Mouse (Mus musculus): ENCODE data around the gene Epha8. TPM values are rescaled to one million over a fixed set of nuclear protein-coding genes. Genes with fewer than 3 reads are reported as not detected.

Gene Epha8
- 2.2 and 2.8 TPM in 2 replicates for polyA plus RNA-seq (2016; fragmentation: Nextera tagmentation; extraction: Ambion mirVana)

- Histone ChIP-seq H3K9ac (peak within 1 kb of the TSS; percentile 62), H3K27ac (no peak within 1 kb of the TSS), H3K4me2 (replicated peaks) (peak within 1 kb of the TSS; percentile 93), H3K9me3 (replicated peaks) (no peaks in the 10 kb centered on the region), H3K4me1 (peaks cover 22% of the 10 kb centered on the region), H3K36me3 (no peaks in the 10 kb centered on the region), H3K27me3 (peaks cover 90% of the 10 kb centered on the region), H3K4me3 (peak within 1 kb of the TSS; percentile 50)
- 1% methylated on average over 50 of the region's 75 CpGs for WGBS
- 0 out of 2 replicates have a peak, but pooled peaks have one; percentile 58 for ATAC-seq (ENCODE audit: low FRiP score)
Observed at GRCm38 (mm10) chr4:136956751-136957446, at the start of gene Epha8. TSS of gene Epha8 (minus strand) at chr4:136956816.

- WGBS: 94% methylated on average over 3 of the region's 3 CpGs
- ATAC-seq (ENCODE audit: low FRiP score): no peak
- Histone ChIP-seq H3K27ac (no peak overlapping the region), H3K9ac (no peak overlapping the region), H3K27me3 (no peaks in the 10 kb centered on the region), H3K9me3 (replicated peaks) (no peaks in the 10 kb centered on the region), H3K4me3 (no peak overlapping the region), H3K4me2 (replicated peaks) (no peak overlapping the region), H3K36me3 (0 out of 2 replicates have a peak, but pooled peaks cover 5% of the 10 kb centered on the region), H3K4me1 (peaks cover 10% of the 10 kb centered on the region; the same call in 1 of the 2 replicates)
Observed at GRCm38 (mm10) chr4:137001825-137002224, 45.2 kb upstream of the Epha8 start.

- ATAC-seq (ENCODE audit: low FRiP score): no peak
- Histone ChIP-seq H3K9ac (no peak overlapping the region), H3K27me3 (no peaks in the 10 kb centered on the region), H3K9me3 (replicated peaks) (no peaks in the 10 kb centered on the region), H3K4me2 (replicated peaks) (no peak overlapping the region), H3K4me3 (no peak overlapping the region), H3K27ac (no peak overlapping the region), H3K36me3 (peaks cover 7% of the 10 kb centered on the region; the same call in 1 of the 2 replicates), H3K4me1 (peaks cover 10% of the 10 kb centered on the region; the same call in 1 of the 2 replicates)
- 83% methylated on average over 7 of the region's 7 CpGs for WGBS
Observed at GRCm38 (mm10) chr4:137001020-137001419, 44.4 kb upstream of the Epha8 start.

- no peak for ATAC-seq (ENCODE audit: low FRiP score)
- Histone ChIP-seq H3K9ac (no peak overlapping the region), H3K9me3 (replicated peaks) (no peaks in the 10 kb centered on the region), H3K4me1 (no peaks in the 10 kb centered on the region), H3K4me3 (no peak overlapping the region), H3K27me3 (no peaks in the 10 kb centered on the region), H3K4me2 (replicated peaks) (no peak overlapping the region), H3K27ac (no peak overlapping the region), H3K36me3 (peaks cover 28% of the 10 kb centered on the region)
- WGBS: 83% methylated on average over 7 of the region's 7 CpGs
Observed at GRCm38 (mm10) chr4:136998371-136998770, 41.8 kb upstream of the Epha8 start.

GRCm38 (mm10) chr4:136997723-136998345 lies 41.2 kb upstream of the Epha8 start:
- 91% methylated on average over 12 of the region's 12 CpGs for WGBS
- no peak overlapping the region for H3K9ac ChIP-seq
- ATAC-seq (ENCODE audit: low FRiP score): no peak
- no peak overlapping the region for H3K27ac ChIP-seq
- no peak overlapping the region for H3K4me3 ChIP-seq
- no peaks in the 10 kb centered on the region for H3K27me3 ChIP-seq
- no peaks in the 10 kb centered on the region for H3K9me3 ChIP-seq (replicated peaks)
- H3K4me2 ChIP-seq (replicated peaks): no peak overlapping the region
- H3K36me3 ChIP-seq: peaks cover 28% of the 10 kb centered on the region
- H3K4me1 ChIP-seq: no peaks in the 10 kb centered on the region

- WGBS: 77% methylated on average over 7 of the region's 7 CpGs
- H3K36me3 ChIP-seq: peaks cover 28% of the 10 kb centered on the region
- no peak overlapping the region for H3K4me2 ChIP-seq (replicated peaks)
- H3K4me3 ChIP-seq: no peak overlapping the region
- H3K4me1 ChIP-seq: no peaks in the 10 kb centered on the region
- H3K9me3 ChIP-seq (replicated peaks): no peaks in the 10 kb centered on the region
- H3K9ac ChIP-seq: no peak overlapping the region
- H3K27ac ChIP-seq: no peak overlapping the region
- no peak for ATAC-seq (ENCODE audit: low FRiP score)
- H3K27me3 ChIP-seq: no peaks in the 10 kb centered on the region
Observed at GRCm38 (mm10) chr4:136996933-136997332, 40.3 kb upstream of the Epha8 start.

GRCm38 (mm10) chr4:136995361-136995760 lies 38.7 kb upstream of the Epha8 start:
- Histone ChIP-seq H3K4me1 (no peaks in the 10 kb centered on the region), H3K27ac (no peak overlapping the region), H3K9ac (no peak overlapping the region), H3K36me3 (peaks cover 35% of the 10 kb centered on the region), H3K4me3 (no peak overlapping the region), H3K27me3 (no peaks in the 10 kb centered on the region), H3K9me3 (replicated peaks) (no peaks in the 10 kb centered on the region), H3K4me2 (replicated peaks) (no peak overlapping the region)
- WGBS: 93% methylated on average over 14 of the region's 14 CpGs
- ATAC-seq (ENCODE audit: low FRiP score): no peak

- Histone ChIP-seq H3K4me2 (replicated peaks) (no peak overlapping the region), H3K36me3 (peaks cover 12% of the 10 kb centered on the region; the same call in 1 of the 2 replicates), H3K27me3 (peaks cover 24% of the 10 kb centered on the region), H3K4me1 (peaks cover 16% of the 10 kb centered on the region), H3K9ac (no peak overlapping the region), H3K9me3 (replicated peaks) (no peaks in the 10 kb centered on the region), H3K27ac (no peak overlapping the region), H3K4me3 (no peak overlapping the region)
- WGBS: 60% methylated on average over 9 of the region's 9 CpGs
- no peak for ATAC-seq (ENCODE audit: low FRiP score)
Observed at GRCm38 (mm10) chr4:136981993-136982695, 25.5 kb upstream of the Epha8 start.

- peaks cover 24% of the 10 kb centered on the region for H3K27me3 ChIP-seq
- no peaks in the 10 kb centered on the region for H3K9me3 ChIP-seq (replicated peaks)
- H3K4me2 ChIP-seq (replicated peaks): no peak overlapping the region
- H3K27ac ChIP-seq: no peak overlapping the region
- H3K4me1 ChIP-seq: peaks cover 16% of the 10 kb centered on the region
- 3% methylated on average over 12 of the region's 12 CpGs for WGBS
- ATAC-seq (ENCODE audit: low FRiP score): peak; percentile 75
- H3K9ac ChIP-seq: no peak overlapping the region
- no peak overlapping the region for H3K4me3 ChIP-seq
- peaks cover 9% of the 10 kb centered on the region; the same call in 1 of the 2 replicates for H3K36me3 ChIP-seq
Observed at GRCm38 (mm10) chr4:136981347-136981746, 24.7 kb upstream of the Epha8 start.

- Histone ChIP-seq H3K27ac (no peak overlapping the region), H3K36me3 (peaks cover 5% of the 10 kb centered on the region; the same call in 1 of the 2 replicates)
Observed at GRCm38 (mm10) chr4:136980921-136981320, 24.3 kb upstream of the Epha8 start.

GRCm38 (mm10) chr4:136977244-136977643 lies 20.6 kb upstream of the Epha8 start:
- peaks cover 27% of the 10 kb centered on the region for H3K4me1 ChIP-seq
- H3K4me2 ChIP-seq (replicated peaks): no peak overlapping the region
- no peaks in the 10 kb centered on the region for H3K9me3 ChIP-seq (replicated peaks)
- no peak overlapping the region for H3K4me3 ChIP-seq
- 52% methylated on average over 8 of the region's 8 CpGs for WGBS
- no peak for ATAC-seq (ENCODE audit: low FRiP score)
- peaks cover 29% of the 10 kb centered on the region for H3K27me3 ChIP-seq
- no peak overlapping the region for H3K27ac ChIP-seq
- H3K9ac ChIP-seq: no peak overlapping the region
- no peaks in the 10 kb centered on the region for H3K36me3 ChIP-seq

More at GRCm38 (mm10) chr4:136980921-136981320, 24.3 kb upstream of the Epha8 start:
- 68% methylated on average over 4 of the region's 4 CpGs for WGBS
- H3K4me1 ChIP-seq: peaks cover 16% of the 10 kb centered on the region
- no peak overlapping the region for H3K9ac ChIP-seq
- H3K9me3 ChIP-seq (replicated peaks): no peaks in the 10 kb centered on the region
- no peak overlapping the region for H3K4me2 ChIP-seq (replicated peaks)
- H3K4me3 ChIP-seq: no peak overlapping the region
- ATAC-seq (ENCODE audit: low FRiP score): peak; percentile 12; the same call in 1 of the 2 replicates
- peaks cover 24% of the 10 kb centered on the region for H3K27me3 ChIP-seq

- Histone ChIP-seq H3K4me2 (replicated peaks) (no peak overlapping the region), H3K4me3 (no peak overlapping the region), H3K36me3 (no peaks in the 10 kb centered on the region), H3K4me1 (peaks cover 53% of the 10 kb centered on the region), H3K9ac (no peak overlapping the region), H3K9me3 (replicated peaks) (no peaks in the 10 kb centered on the region), H3K27me3 (peaks cover 58% of the 10 kb centered on the region), H3K27ac (no peak overlapping the region)
- ATAC-seq (ENCODE audit: low FRiP score): no peak
- WGBS: 12% methylated on average over 6 of the region's 6 CpGs
Observed at GRCm38 (mm10) chr4:136970939-136971338, 14.3 kb upstream of the Epha8 start.
